8 mouse cellular contexts compared by ENCODE assay signal in the genomic region with DNA sequence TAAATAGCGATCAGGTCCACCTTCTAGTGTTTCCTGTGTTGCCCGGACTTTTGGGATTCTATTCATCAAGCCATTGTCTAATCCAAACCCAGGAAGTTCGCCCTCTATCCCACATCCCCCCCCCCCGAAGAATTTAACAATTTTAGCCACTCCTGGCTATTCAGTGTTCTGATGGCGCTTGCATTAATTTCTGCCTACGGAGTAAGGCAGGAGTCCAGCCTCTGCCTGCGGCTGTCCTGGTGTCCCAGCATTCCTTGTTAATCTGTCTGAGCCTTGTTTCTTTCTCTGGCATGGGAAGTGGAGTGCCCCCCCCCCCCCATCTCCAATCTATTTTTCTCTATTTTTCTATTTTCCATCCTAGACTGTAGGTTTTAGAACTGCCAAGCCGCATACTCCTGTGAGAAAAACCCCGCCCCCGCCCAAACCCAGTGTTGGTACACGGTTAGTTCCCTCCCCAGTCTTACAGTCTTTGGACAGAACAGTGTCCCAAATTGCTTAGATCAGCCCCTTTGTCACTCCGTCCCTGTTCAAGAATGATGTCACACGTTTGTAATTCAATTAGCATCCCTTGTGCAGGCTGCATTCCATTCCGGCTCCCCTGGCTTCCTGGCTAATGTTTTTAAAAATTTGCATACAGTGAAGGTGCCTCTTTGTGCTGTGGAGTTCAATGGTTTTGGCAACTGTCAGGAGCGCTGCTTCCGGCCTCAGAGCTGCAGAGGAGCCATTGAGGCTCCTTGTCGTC. TPM values are rescaled to one million over a fixed set of nuclear protein-coding genes. Genes with fewer than 3 reads are reported as not detected.
DNase-seq lines count a peak whose midpoint lies in the region; ATAC-seq and TF ChIP-seq lines count a peak whose summit lies in the region.
"Had no signal": no experiment of that assay in that cellular context is flagged by ENCODE, and none has a peak within 500 bp of the region (broad histone marks: within the 10 kb centered on the region; RNA-seq: fewer than 3 reads in every experiment).

No protein-coding gene starts in this region.

- no peaks in the 10 kb centered on the region for H3K9me3 ChIP-seq in forebrain, embryonic 13.5 days (replicated peaks)
- H3K9me3 ChIP-seq in midbrain, postnatal 0 days (ENCODE audit: low read length) = no peaks in the 10 kb centered on the region
- no peaks in the 10 kb centered on the region for H3K9me3 ChIP-seq in limb, embryonic 10.5 days (replicated peaks)

- no peaks in the 10 kb centered on the region for H3K36me3 ChIP-seq in forebrain, embryonic 13.5 days (ENCODE audit: poor library complexity, severe bottlenecking)
- no peaks in the 10 kb centered on the region for H3K36me3 ChIP-seq in midbrain, postnatal 0 days (ENCODE audit: insufficient read depth, low read length)
- no peaks in the 10 kb centered on the region for H3K36me3 ChIP-seq in limb, embryonic 10.5 days

- TF ChIP-seq CTCF in midbrain, postnatal 0 days (IDR thresholded peaks at IDR 0.05) = no peak

- peak overlapping the region; percentile 26; the same call in 1 of the 2 replicates for H3K9ac ChIP-seq in forebrain, embryonic 13.5 days
- H3K9ac ChIP-seq in midbrain, postnatal 0 days (replicated peaks; ENCODE audit: low read length, poor library complexity, severe bottlenecking) = 0 out of 2 replicates have a peak overlapping the region, but pooled peaks have one; percentile 36

- peak overlapping the region; percentile 38 for H3K4me2 ChIP-seq in forebrain, embryonic 13.5 days
- H3K4me2 ChIP-seq in midbrain, postnatal 0 days (ENCODE audit: low read depth, low read length, poor library complexity, severe bottlenecking) = 0 out of 2 replicates have a peak overlapping the region, but pooled peaks have one; percentile 20

- H3K27ac ChIP-seq in forebrain, embryonic 13.5 days = peak overlapping the region; percentile 88
- H3K27ac ChIP-seq in midbrain, postnatal 0 days (ENCODE audit: low read depth, low read length) = peak overlapping the region; percentile 26; the same call in 1 of the 2 replicates
- H3K27ac ChIP-seq in limb, embryonic 10.5 days = no peak overlapping the region

- H3K27me3 ChIP-seq in forebrain, embryonic 13.5 days = no peaks in the 10 kb centered on the region
- no peaks in the 10 kb centered on the region for H3K27me3 ChIP-seq in midbrain, postnatal 0 days (ENCODE audit: insufficient read depth, low read length)
- H3K27me3 ChIP-seq in limb, embryonic 10.5 days (ENCODE audit: low read depth, poor library complexity, severe bottlenecking) = no peaks in the 10 kb centered on the region

- ATAC-seq in forebrain, embryonic 13.5 days = peak; percentile 94
- peak; percentile 85 for ATAC-seq in midbrain, postnatal 0 days (ENCODE audit: low FRiP score)

- DNase-seq in right cerebral cortex, postnatal 10 days (ENCODE audit: low spot score in 2 of 2) = peak; percentile 69 to 82
- no peak for DNase-seq in right cerebral cortex, postnatal 14 days
- DNase-seq in kidney, adult 9 months = peak; percentile 52
- peak; percentile 83 for DNase-seq in midbrain, postnatal 0 days (ENCODE audit: low spot score)
- no peak for DNase-seq in gastrocnemius, postnatal 4 days (ENCODE audit: low spot score in 2 of 2)
- no peak for DNase-seq in limb, embryonic 10.5 days (ENCODE audit: low spot score)

- no peak overlapping the region for H3K4me3 ChIP-seq in forebrain, embryonic 13.5 days
- H3K4me3 ChIP-seq in midbrain, postnatal 0 days (ENCODE audit: low read depth, low read length) = no peak overlapping the region
- H3K4me3 ChIP-seq in limb, embryonic 10.5 days = no peak overlapping the region

- peaks cover 13% of the 10 kb centered on the region; the same call in 1 of the 2 replicates for H3K4me1 ChIP-seq in forebrain, embryonic 13.5 days
- no peaks in the 10 kb centered on the region for H3K4me1 ChIP-seq in midbrain, postnatal 0 days (ENCODE audit: insufficient read depth, low read length)
- no peaks in the 10 kb centered on the region for H3K4me1 ChIP-seq in limb, embryonic 10.5 days

- 6% methylated on average over 17 of the region's 17 CpGs for WGBS in forebrain, embryonic 13.5 days
- 9% methylated on average over 17 of the region's 17 CpGs for whole genome bisulfite sequencing in midbrain, postnatal 0 days
- 61% methylated on average over 17 of the region's 17 CpGs for WGBS in limb, embryonic 10.5 days

RNA-seq across cellular contexts. Expression of a gene that starts 15.4 kb away (rescaled TPM):
- polyA plus RNA-seq in forebrain, embryonic 13.5 days (2015; fragmentation: Nextera tagmentation; extraction: Ambion mirVana) = 0.49 TPM in 1 of 2 replicates, not detected in the other
- not detected in 2 replicates for total RNA-seq in midbrain, postnatal 0 days (2014; rRNA removed)
- polyA plus RNA-seq in midbrain, postnatal 0 days (2015; fragmentation: Nextera tagmentation; extraction: Ambion mirVana) = 0.39 TPM in 1 of 2 replicates, not detected in the other
- not detected for total RNA-seq in gastrocnemius, postnatal 4 days (2021)
- polyA plus RNA-seq in limb, embryonic 10.5 days (2016; fragmentation: Nextera tagmentation; extraction: Ambion mirVana) = not detected in 2 replicates
- total RNA-seq: layer of hippocampus, postnatal 25 days had no signal

RNA-seq across cellular contexts. Expression of a gene that starts 44.1 kb away (rescaled TPM):
- 8.8 and 11.1 TPM in 2 replicates for polyA plus RNA-seq in forebrain, embryonic 13.5 days (2015; fragmentation: Nextera tagmentation; extraction: Ambion mirVana)
- 11.0 and 15.8 TPM in 2 replicates for total RNA-seq in midbrain, postnatal 0 days (2014; rRNA removed)
- polyA plus RNA-seq in midbrain, postnatal 0 days (2015; fragmentation: Nextera tagmentation; extraction: Ambion mirVana) = 21.8 and 27.3 TPM in 2 replicates
- 10 to 100 TPM; 17.3 to 18.4 TPM for total RNA-seq in gastrocnemius, postnatal 4 days (2021)
- polyA plus RNA-seq in limb, embryonic 10.5 days (2016; fragmentation: Nextera tagmentation; extraction: Ambion mirVana) = 20.7 and 20.9 TPM in 2 replicates

RNA-seq across cellular contexts. Expression of a gene that starts 57.6 kb away (rescaled TPM):
- 28.8 and 31.8 TPM in 2 replicates for polyA plus RNA-seq in forebrain, embryonic 13.5 days (2015; fragmentation: Nextera tagmentation; extraction: Ambion mirVana)
- total RNA-seq in midbrain, postnatal 0 days (2014; rRNA removed) = 55.6 and 56.6 TPM in 2 replicates
- polyA plus RNA-seq in midbrain, postnatal 0 days (2015; fragmentation: Nextera tagmentation; extraction: Ambion mirVana) = 20.1 and 22.5 TPM in 2 replicates
- total RNA-seq in gastrocnemius, postnatal 4 days (2021) = 10 to 100 TPM; 11.4 to 13.8 TPM
- 4.3 and 5.8 TPM in 2 replicates for polyA plus RNA-seq in limb, embryonic 10.5 days (2016; fragmentation: Nextera tagmentation; extraction: Ambion mirVana)

Comparison
In these comparisons a context has a peak if more than half of its experiments do, and no peak if none do; other contexts are left out.
1. DNase-seq: peak in right cerebral cortex, postnatal 10 days (2 of 2), kidney, adult 9 months (single experiment) and midbrain, postnatal 0 days (single experiment); none in right cerebral cortex, postnatal 14 days (single experiment), gastrocnemius, postnatal 4 days (0 of 2) and limb, embryonic 10.5 days (single experiment).